Mouse (Mus musculus) kidney, adult 8-10 months (tissue): ENCODE measurements around the gene Usmg5.
"Not testable (repeated sequence)": the region's sequence is repeated elsewhere in the genome, so short reads cannot be mapped to it uniquely, and the experiment has no call there.

Experiments
- DNase-seq, 2 experiments: peaks; one replicate each; pipeline ENCODE4 v3.0.0; 2022

The Usmg5 gene

DNA sequence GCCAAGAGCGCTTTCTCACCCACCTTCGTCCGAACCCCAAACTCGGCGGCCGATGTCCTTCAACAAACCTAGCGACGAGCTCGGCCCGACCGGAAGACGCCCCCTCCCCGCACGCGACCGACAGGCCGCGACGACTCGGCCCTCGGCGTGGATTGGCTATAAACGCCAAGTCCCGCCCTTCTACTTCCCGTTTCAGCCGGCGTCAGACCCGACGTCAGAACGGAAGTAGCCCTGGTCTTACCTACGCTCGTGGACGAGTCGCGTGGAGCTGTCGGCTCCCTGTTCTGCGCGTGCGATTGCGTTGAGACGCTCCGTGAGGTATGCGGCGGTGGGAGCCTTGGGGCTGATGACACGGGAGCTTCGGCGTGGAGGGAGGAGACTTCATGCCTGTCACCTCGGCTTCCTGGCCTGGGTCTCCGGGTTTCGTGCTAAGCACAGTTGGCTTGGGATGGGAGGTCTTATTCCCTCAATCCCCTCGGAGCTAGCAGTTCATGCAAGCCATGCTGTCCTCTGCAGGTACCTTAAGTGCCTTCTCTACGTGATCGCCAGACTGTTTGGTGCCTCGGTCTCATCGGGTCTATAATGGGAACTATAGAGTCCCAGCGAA is at the start of gene Usmg5, which contains the start of gene Pdcd11:
Gene Usmg5 (minus strand): TSS at position 98 of the 607 bp plus-strand sequence.
Gene Pdcd11 (plus strand): TSS at position 219 of the 607 bp plus-strand sequence.
- peak; percentile 95 to 96 for DNase-seq

DNA sequence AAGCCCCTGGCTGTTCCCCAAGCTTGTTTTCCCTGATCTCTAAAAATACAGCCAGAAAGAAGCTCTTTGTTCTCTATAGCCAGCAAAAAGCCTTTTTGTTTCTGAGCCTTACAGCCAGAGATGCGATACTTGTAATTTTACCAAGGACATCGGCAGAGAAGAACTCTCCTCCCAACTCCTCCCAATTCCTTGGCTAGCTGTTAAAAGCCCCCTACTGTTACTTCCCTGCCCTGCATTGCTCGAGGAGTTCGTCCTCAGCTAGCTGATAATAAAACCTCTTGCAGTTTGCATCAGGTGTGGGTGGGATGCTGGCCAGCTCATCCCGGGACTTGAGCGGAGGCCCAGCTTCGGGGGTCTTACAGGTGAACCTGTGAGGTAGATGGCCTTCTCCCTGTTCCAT is 49.2 kb upstream of the Usmg5 start:
- DNase-seq = not testable (repeated sequence)

DNA sequence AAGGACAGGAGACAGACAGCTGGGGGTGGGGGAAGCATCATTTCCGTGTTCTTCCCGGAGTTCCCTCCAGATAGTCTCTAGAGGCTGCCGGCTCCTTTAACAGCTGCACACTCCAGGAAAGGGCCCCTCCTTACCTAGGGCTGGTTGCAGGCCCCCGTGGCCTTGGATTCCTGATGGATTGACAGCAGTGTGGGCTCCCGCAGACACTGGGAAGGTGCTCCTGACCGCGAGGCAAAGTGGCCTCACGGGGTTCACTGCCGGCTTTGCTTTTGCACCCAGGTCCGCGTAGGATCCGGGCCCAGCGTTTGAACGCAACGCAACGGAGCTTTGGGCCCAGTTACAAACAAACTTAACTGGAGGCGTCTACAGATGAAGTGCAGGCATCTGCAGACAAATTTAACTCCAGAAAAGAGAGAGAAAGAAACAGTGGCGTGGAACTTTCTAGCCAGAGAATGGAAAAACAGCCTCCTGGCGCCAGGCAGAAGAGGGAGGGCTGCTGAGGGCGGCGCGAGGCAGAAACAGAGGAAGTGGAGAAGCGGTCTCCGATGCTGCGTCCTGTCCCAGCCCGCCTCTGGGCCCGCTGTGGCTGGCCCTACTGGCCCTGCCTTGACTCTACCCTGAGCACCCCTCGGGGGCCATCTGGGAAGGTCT is 47.4 kb upstream of the Usmg5 start, which contains the start of gene Calhm2:
Gene Calhm2 (minus strand): TSS at position 524 of the 651 bp plus-strand sequence.
- peak in 1 of 2 experiments; percentile 29 for DNase-seq

DNA sequence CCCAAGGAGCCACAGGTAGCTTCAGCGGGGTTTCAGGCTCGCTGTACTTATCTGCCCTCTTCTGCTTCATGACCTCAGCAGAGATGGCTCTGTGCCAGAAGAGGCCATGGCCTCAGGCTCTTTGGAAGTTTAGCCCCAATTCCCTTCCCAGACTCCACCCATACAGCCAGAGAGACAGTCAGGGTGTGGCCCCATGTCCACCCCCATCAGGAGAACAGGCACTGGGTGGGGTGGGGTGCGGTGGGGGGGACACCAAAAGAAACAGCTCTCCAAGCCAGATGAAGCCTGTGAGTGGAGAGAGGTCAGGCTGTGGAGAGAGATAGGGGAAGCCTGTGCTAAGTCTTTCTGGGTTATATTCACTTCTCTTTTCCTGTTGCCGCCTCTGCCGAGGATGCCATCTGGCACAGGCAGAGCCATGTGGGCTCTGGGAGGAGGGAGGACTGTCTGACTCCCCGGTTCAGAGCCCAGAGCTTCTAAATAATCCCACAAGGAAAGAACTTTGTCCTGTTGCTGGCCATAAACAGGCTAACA is 46.7 kb upstream of the Usmg5 start:
- peak; percentile 33 to 42 for DNase-seq

- no peak for DNase-seq
These were observed 45.7 kb upstream of the Usmg5 start for GRCm38 (mm10) chr19:47136170-47136569.

- DNase-seq = no peak
These were observed 45.1 kb upstream of the Usmg5 start for GRCm38 (mm10) chr19:47135568-47135967.

DNA sequence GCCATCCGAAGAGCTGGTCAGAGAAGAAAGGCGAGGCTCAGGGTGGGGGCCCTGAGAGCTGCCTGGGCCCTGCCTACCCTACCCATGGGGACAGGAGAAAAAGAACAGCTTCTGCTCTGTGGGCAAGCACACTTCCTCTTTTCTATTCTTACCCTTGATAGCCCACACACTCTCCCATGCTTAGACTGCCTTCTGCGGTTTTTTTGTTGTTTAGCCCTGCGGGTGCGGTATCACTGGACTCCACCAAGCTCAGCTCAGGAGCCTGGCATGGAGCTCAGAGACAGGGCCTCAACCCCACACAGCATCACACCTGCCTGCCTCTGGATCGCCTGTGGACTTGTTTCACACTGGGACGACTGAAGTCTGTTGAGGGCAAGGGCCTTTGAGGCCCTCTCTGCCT is 42.7 kb upstream of the Usmg5 start:
- no peak for DNase-seq

GRCm38 (mm10) chr19:47130551-47131125 is 40.2 kb upstream of the Usmg5 start:
- DNase-seq = no peak

DNA sequence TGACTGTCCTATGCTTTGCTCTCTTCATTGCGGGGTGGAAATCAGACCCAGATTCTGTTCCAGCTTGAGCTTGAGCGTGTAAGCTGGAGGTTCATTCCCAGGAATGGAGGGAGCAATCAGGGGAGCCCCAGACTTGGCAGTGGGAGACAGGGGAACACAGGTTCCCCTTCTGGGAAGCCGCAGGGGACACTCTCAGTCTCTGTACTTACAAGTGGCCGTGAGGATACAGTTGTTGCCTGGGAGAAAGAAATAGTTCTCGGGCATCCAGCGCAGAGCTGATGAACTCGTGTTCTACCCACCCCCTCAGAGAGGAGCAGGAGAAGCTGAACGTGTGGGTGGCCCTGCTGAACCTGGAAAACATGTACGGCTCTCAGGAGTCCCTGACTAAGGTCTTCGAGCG is 38.4 kb upstream of the Usmg5 start:
- no peak for DNase-seq

DNA sequence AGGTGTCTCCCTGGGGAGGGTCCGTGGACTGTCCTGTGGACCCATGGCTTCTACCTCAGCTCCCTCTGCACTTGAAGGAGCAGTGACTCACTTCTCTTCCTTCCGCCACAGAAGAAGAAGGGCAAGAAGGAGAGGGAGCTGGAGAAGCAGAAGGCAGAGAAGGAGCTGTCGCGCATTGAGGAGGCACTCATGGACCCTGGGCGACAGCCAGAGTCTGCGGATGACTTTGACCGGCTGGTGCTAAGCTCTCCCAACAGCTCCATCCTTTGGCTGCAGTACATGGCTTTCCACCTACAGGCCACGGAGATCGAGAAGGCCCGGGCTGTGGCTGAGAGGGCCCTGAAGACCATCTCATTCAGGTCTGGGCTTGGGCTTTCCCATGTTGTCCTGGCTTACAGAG is 37.7 kb upstream of the Usmg5 start:
- no peak for DNase-seq

DNA sequence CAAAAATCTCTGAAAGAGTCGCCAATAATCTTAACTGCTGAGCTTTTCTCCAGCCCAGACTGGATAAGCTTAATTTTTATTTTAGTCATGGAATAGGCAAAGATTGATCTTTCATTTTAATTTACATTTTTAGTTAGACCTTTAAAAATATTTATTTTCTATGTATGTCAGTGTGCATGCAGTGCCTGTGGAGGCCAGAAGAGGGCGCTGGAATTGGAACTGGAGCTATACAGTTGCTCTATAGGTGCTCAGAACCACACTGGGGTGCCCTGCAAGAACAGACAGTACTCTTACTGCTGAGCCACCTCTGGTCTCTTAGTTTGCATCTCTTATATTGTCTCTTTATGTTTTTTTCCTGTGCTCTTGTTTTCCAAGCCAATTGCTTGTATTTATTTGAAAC is 32.4 kb upstream of the Usmg5 start:
- DNase-seq = peak in 1 of 2 experiments; percentile 19

DNA sequence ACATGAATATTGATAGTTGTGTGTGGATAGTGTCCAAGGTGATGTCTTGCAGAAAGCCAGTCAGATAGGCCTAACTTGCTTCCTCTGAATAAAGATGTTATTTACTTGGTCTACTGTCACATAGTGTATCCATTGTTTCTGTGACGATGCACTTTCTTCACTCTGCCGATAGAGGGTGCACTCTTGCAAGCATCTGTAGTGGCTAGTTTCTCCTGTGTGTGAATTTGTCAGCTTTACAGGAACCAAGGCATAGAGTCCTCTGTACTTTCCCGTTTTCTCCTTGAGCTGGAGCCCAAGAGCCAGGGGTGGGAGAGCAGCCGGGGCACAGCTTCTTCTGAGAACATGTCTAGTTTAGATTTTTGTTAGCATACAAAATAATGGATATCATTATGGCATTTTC is 30.6 kb upstream of the Usmg5 start:
- no peak for DNase-seq

- DNase-seq = no peak
These were observed 28.2 kb upstream of the Usmg5 start for GRCm38 (mm10) chr19:47118634-47119033.

DNA sequence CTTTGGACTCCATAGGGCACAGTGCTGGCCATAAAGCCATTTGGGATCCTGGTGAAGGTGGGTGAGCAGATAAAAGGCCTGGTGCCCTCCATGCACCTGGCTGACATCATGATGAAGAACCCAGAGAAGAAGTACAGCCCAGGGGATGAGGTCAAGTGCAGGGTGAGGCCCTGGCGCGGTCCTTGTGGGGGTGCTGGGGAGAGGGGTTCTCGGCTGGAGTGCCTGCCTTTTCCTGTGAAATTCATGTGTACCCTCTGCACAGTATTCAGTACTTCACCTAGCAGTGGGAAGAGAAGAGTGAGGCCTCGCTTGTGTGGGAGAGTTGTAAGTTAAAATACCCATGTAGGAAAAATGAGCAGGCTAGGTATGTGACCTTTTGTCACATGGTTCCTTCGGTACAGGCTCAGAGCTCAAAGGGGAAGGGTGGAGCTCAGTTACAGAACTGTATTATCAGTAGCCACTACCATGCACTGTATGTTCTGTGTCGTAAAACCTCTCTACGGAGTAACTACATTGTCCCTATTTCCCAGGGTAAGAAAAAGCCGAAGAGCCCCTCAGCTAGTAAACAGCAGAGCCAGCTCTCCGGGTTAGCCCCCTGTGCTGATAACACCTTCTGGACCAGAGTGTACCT is 14.3 kb upstream of the Usmg5 start:
- DNase-seq = no peak

- no peak for DNase-seq
These were observed 10.6 kb upstream of the Usmg5 start for GRCm38 (mm10) chr19:47101080-47101479.

DNA sequence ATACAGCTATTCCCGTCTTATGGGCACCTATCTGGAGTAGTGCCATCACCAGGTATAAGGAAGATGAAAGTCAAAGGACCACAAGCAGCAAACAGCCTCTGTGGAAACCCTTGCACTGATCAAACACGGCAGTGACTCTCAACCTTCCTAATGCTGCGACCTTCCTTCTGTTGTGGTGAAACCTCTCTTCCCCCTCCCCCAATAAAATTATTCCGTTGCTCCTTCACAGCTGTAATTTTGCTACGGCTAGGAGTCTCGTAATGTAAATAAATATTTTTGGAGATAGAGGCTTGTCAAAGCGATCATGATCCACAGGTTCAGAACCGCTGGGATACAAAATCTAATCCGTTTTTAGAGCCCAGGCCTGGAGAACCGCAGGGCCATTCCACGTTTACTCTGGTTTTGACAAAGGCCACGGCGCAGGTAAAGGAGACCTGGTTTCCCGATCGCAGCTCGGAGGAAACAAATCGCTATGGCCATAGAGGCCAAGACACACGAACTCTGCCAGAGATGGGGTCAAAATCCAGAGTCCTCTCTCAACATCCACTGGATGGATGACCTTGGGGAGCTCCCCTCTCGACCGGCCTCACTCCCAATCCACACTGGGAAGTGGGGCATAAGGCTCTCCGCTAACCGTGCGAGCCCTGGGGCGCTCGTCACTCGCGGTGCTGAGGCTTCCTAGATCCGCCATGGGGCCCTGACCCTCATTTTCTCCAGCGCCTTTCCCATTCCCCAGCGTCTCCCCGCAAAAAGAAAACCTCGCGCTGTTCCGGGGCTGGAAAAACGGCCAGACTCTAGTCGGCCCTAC is 525 bp downstream of the Usmg5 start:
- peak; percentile 47 for DNase-seq

GRCm38 (mm10) chr19:47088226-47088625 is 2.2 kb downstream of the Usmg5 start:
- DNase-seq = peak; percentile 51 to 66

GRCm38 (mm10) chr19:47067924-47068611 is 22.4 kb downstream of the Usmg5 start:
- DNase-seq = peak; percentile 85 to 88

- peak; percentile 96 to 98 for DNase-seq
These were observed 23.2 kb downstream of the Usmg5 start, which contains the start of gene Taf5 for GRCm38 (mm10) chr19:47067096-47067882. TSS of gene Taf5 (plus strand) at chr19:47067746.

DNA sequence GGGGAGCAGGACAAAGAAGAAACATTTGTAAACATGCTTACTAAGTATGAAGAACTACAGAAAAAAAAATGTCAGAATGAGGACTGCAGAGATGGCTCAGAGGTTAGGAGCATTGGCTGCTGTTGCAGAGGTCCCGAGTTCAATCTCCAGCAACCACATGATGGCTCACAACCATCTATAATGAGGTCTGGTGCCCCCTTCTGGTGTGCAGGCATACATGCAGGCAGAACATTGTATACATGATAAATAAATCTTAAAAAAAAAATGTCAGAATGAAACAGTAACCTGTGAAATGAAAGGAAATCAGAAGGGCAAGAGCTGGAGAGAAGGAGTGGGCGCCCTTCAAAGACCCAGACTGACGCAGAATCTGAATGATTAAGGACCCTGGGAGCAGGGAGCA is 24.6 kb downstream of the Usmg5 start:
- no peak for DNase-seq

- no peak for DNase-seq
These were observed 32.8 kb downstream of the Usmg5 start for GRCm38 (mm10) chr19:47057684-47058083.
